Mouse (Mus musculus) spleen, postnatal 14 days (tissue): ENCODE measurements at regions not wholly inside any gene's neighbourhood (a gene's known extent, or its start where the extent isn't known, plus 50 kb on each side); places are given as distances from the start of the nearest gene placed in this dataset.
A peak's percentile ranks its signal among the peaks of the same experiment; 100 is the strongest.
"Not testable (repeated sequence)": the region's sequence is repeated elsewhere in the genome, so short reads cannot be mapped to it uniquely, and the experiment has no call there.

Experiments
- DNase-seq, 2 experiments: peaks; one replicate each; pipeline ENCODE4 v3.0.0; 2021 to 2022; ENCODE audit warnings: low spot score in 2 of 2

- DNase-seq = no peak
Observed at GRCm38 (mm10) chr13:25727504-25728095, 457.3 kb upstream of the Nrsn1 start.

- DNase-seq = no peak
Observed at GRCm38 (mm10) chr13:25722595-25723525, 452.6 kb upstream of the Nrsn1 start.

- DNase-seq = no peak
Observed at GRCm38 (mm10) chr13:25700965-25701364, 430.7 kb upstream of the Nrsn1 start.

- DNase-seq = no peak
Observed at GRCm38 (mm10) chr13:25695956-25696355, 425.7 kb upstream of the Nrsn1 start.

- DNase-seq = no peak
Observed at GRCm38 (mm10) chr13:25695017-25695604, 424.8 kb upstream of the Nrsn1 start.

- DNase-seq = no peak
Observed at GRCm38 (mm10) chr13:25678221-25678735, 408.0 kb upstream of the Nrsn1 start.

- DNase-seq = no peak
Observed at GRCm38 (mm10) chr13:25675208-25675607, 404.9 kb upstream of the Nrsn1 start.

- DNase-seq = no peak
Observed at GRCm38 (mm10) chr13:25666022-25666421, 395.7 kb upstream of the Nrsn1 start.

GRCm38 (mm10) chr13:25664963-25665606 is 394.8 kb upstream of the Nrsn1 start:
- no peak for DNase-seq

GRCm38 (mm10) chr13:25648430-25648786 is 378.1 kb upstream of the Nrsn1 start:
- no peak for DNase-seq

- no peak for DNase-seq
Observed at GRCm38 (mm10) chr13:25647711-25648429, 377.6 kb upstream of the Nrsn1 start.

- DNase-seq = no peak
Observed at GRCm38 (mm10) chr13:25639522-25640291, 369.4 kb upstream of the Nrsn1 start.

GRCm38 (mm10) chr13:25629466-25629865 is 359.2 kb upstream of the Nrsn1 start:
- no peak for DNase-seq

GRCm38 (mm10) chr13:25617578-25617977 is 347.3 kb upstream of the Nrsn1 start:
- no peak for DNase-seq

GRCm38 (mm10) chr13:25611986-25612385 is 341.7 kb upstream of the Nrsn1 start:
- no peak for DNase-seq

GRCm38 (mm10) chr13:25609641-25610040 is 339.3 kb upstream of the Nrsn1 start:
- no peak for DNase-seq

- no peak for DNase-seq
Observed at GRCm38 (mm10) chr13:25609241-25609640, 338.9 kb upstream of the Nrsn1 start.

GRCm38 (mm10) chr13:25601351-25601750 is 331.0 kb upstream of the Nrsn1 start:
- not testable (repeated sequence) for DNase-seq

GRCm38 (mm10) chr13:25594629-25595028 is 324.3 kb upstream of the Nrsn1 start:
- no peak for DNase-seq

GRCm38 (mm10) chr13:25570641-25571040 is 300.3 kb upstream of the Nrsn1 start:
- no peak for DNase-seq

GRCm38 (mm10) chr13:25562746-25563145 is 292.4 kb upstream of the Nrsn1 start:
- DNase-seq = peak in 1 of 2 experiments; percentile 0
